Mouse (Mus musculus) ES-E14 (cell line): Measurements from ENCODE around the gene Map3k1.

Experiments used
- HCFC1 ChIP-seq: IDR thresholded peaks from 2 replicates; pipeline ENCODE4 v1.6.1; 2012; ENCODE audit warnings: low read length, inconsistent platforms, borderline replicate concordance; ENCODE audit not compliant: insufficient read depth
- MAFK ChIP-seq: IDR thresholded peaks from 2 replicates; pipeline ENCODE4 v1.6.1; 2014; ENCODE audit warnings: mild to moderate bottlenecking, low read depth, low read length, inconsistent platforms; ENCODE audit not compliant: insufficient read depth
- ZC3H11A ChIP-seq: IDR thresholded peaks from 2 replicates; pipeline ENCODE4 v1.6.1; 2012; ENCODE audit warnings: low read depth, mild to moderate bottlenecking, inconsistent platforms, low read length, borderline replicate concordance

GRCm38 (mm10) chr13:111726898-111727297 is 81.9 kb downstream of the Map3k1 start:
- no peak for TF ChIP-seq HCFC1
- TF ChIP-seq MAFK = no peak
- no peak for TF ChIP-seq ZC3H11A
